Mouse (Mus musculus) gastrocnemius, adult 2 months (tissue): ENCODE data around the gene Ccdc181. TPM values are rescaled to one million over a fixed set of nuclear protein-coding genes. Genes with fewer than 3 reads are reported as not detected.

Experiments
- DNase-seq: peaks from one replicate; pipeline ENCODE4 v3.0.0; 2022
- H3K27ac ChIP-seq: fragments of 200-600 bp; 2 replicates; pipeline ENCODE4 v1.8.1; 2022; ENCODE audit warnings: mild to moderate bottlenecking
- H3K4me3 ChIP-seq: fragments of 200-600 bp; 2 replicates; pipeline ENCODE4 v1.8.1; 2022; ENCODE audit warnings: mild to moderate bottlenecking, moderate library complexity
- CTCF ChIP-seq: fragments of 200-600 bp; IDR thresholded peaks from 2 replicates; pipeline ENCODE4 v1.8.1; 2022; ENCODE audit warnings: antibody characterized with exemption, mild to moderate bottlenecking, moderate library complexity
- intact Hi-C: fragments of 180-260 bp; cut with DNase I; formaldehyde crosslinking; loops from one replicate; pipeline ENCODE4 v1.15.1; 2025
- total RNA-seq, 2 experiments: library from RNA; stranded (reverse); gene quantifications; 2 replicates each; pipeline ENCODE4 v1.2.3; 2021

The Ccdc181 gene
- total RNA-seq, 2 experiments from 2014 or later = 11.2 to 11.8 TPM

- Histone ChIP-seq H3K27ac (no peak overlapping the region), H3K4me3 (no peak overlapping the region)
- DNase-seq = no peak
- intact Hi-C loops = no loop called here
- TF ChIP-seq CTCF = no peak
Observed at GRCm38 (mm10) chr1:164301949-164302348, 26.6 kb downstream of the Ccdc181 start.

GRCm38 (mm10) chr1:164303821-164304220 lies 28.4 kb downstream of the Ccdc181 start, which contains the start of gene Nme7:
Nme7 (plus strand) TSS chr1:164304121.
- no peak within 1 kb of the TSS for H3K27ac ChIP-seq
- intact Hi-C loops = no loop called here
- no peak for TF ChIP-seq CTCF
- no peak for DNase-seq
- no peak within 1 kb of the TSS for H3K4me3 ChIP-seq

GRCm38 (mm10) chr1:164307124-164307751 lies 31.9 kb downstream of the Ccdc181 start, which contains the start of gene Blzf1:
Blzf1 (minus strand) TSS chr1:164307489.
- peak; percentile 97 for DNase-seq
- intact Hi-C loops = loop anchor here (2.0 kb wide), 1 partner anchor 930 kb away; the partner anchor contains the start of gene Tiprl
- Histone ChIP-seq H3K27ac (peak within 1 kb of the TSS; percentile 93), H3K4me3 (peak within 1 kb of the TSS; percentile 97)
- TF ChIP-seq CTCF = no peak

GRCm38 (mm10) chr1:164307922-164308321 lies 32.5 kb downstream of the Ccdc181 start:
- TF ChIP-seq CTCF = no peak
- DNase-seq = no peak
- H3K4me3 ChIP-seq = peak overlapping the region; percentile 97
- intact Hi-C loops = loop anchor here (2.0 kb wide), 1 partner anchor 929 kb away; the partner anchor contains the start of gene Tiprl
- H3K27ac ChIP-seq = peak overlapping the region; percentile 93

- intact Hi-C loops = no loop called here
- Histone ChIP-seq H3K27ac (no peak overlapping the region), H3K4me3 (no peak overlapping the region)
- DNase-seq = no peak
- TF ChIP-seq CTCF = no peak
Observed at GRCm38 (mm10) chr1:164314085-164314484, 38.7 kb downstream of the Ccdc181 start.

- H3K27ac ChIP-seq = no peak overlapping the region
- H3K4me3 ChIP-seq = no peak overlapping the region
- intact Hi-C loops = loop anchor here (5.0 kb wide), 2 partner anchors 587 to 722 kb away; no protein-coding TSS in a partner anchor
- DNase-seq = peak; percentile 47
- peak; percentile 72 for TF ChIP-seq CTCF
Observed at GRCm38 (mm10) chr1:164315266-164315665, 39.9 kb downstream of the Ccdc181 start.

- intact Hi-C loops = loop anchor here (2.0 to 5.0 kb wide), 3 partner anchors 586 to 804 kb away; no protein-coding TSS in a partner anchor
- peak; percentile 69 for DNase-seq
- Histone ChIP-seq H3K27ac (no peak overlapping the region), H3K4me3 (no peak overlapping the region)
- peak; percentile 86 for TF ChIP-seq CTCF
Observed at GRCm38 (mm10) chr1:164316697-164317096, 41.3 kb downstream of the Ccdc181 start.

GRCm38 (mm10) chr1:164317261-164317660 lies 41.9 kb downstream of the Ccdc181 start:
- Histone ChIP-seq H3K4me3 (no peak overlapping the region), H3K27ac (no peak overlapping the region)
- no peak for DNase-seq
- intact Hi-C loops = loop anchor here (2.0 to 5.0 kb wide), 3 partner anchors 585 to 804 kb away; no protein-coding TSS in a partner anchor
- TF ChIP-seq CTCF = no peak

GRCm38 (mm10) chr1:164318474-164318873 lies 43.1 kb downstream of the Ccdc181 start:
- H3K27ac ChIP-seq = no peak overlapping the region
- DNase-seq = no peak
- TF ChIP-seq CTCF = no peak

GRCm38 (mm10) chr1:164319542-164320140 lies 44.3 kb downstream of the Ccdc181 start:
- Histone ChIP-seq H3K27ac (no peak overlapping the region), H3K4me3 (no peak overlapping the region)
- intact Hi-C loops = loop anchor here (5.0 kb wide), 2 partner anchors 583 to 718 kb away; no protein-coding TSS in a partner anchor
- no peak for DNase-seq
- TF ChIP-seq CTCF = no peak

More at GRCm38 (mm10) chr1:164318474-164318873, 43.1 kb downstream of the Ccdc181 start:
- H3K4me3 ChIP-seq = no peak overlapping the region
- intact Hi-C loops = loop anchor here (5.0 kb wide), 2 partner anchors 584 to 719 kb away; no protein-coding TSS in a partner anchor

- DNase-seq = no peak
- no peak overlapping the region for H3K4me3 ChIP-seq
- no peak overlapping the region for H3K27ac ChIP-seq
- intact Hi-C loops = no loop called here
- TF ChIP-seq CTCF = no peak
Observed at GRCm38 (mm10) chr1:164320731-164321130, 45.3 kb downstream of the Ccdc181 start.

GRCm38 (mm10) chr1:164321408-164321807 lies 46.0 kb downstream of the Ccdc181 start:
- Histone ChIP-seq H3K4me3 (no peak overlapping the region), H3K27ac (no peak overlapping the region)
- TF ChIP-seq CTCF = no peak
- no peak for DNase-seq
- intact Hi-C loops = no loop called here
